Mouse (Mus musculus) MN1 (cell line): ENCODE data around the gene Grk2.

Experiments used
- DNase-seq: peaks from one replicate; pipeline ENCODE4 v3.0.0-alpha.2; 2016; ENCODE audit warnings: low spot score

Grk2 gene

DNA sequence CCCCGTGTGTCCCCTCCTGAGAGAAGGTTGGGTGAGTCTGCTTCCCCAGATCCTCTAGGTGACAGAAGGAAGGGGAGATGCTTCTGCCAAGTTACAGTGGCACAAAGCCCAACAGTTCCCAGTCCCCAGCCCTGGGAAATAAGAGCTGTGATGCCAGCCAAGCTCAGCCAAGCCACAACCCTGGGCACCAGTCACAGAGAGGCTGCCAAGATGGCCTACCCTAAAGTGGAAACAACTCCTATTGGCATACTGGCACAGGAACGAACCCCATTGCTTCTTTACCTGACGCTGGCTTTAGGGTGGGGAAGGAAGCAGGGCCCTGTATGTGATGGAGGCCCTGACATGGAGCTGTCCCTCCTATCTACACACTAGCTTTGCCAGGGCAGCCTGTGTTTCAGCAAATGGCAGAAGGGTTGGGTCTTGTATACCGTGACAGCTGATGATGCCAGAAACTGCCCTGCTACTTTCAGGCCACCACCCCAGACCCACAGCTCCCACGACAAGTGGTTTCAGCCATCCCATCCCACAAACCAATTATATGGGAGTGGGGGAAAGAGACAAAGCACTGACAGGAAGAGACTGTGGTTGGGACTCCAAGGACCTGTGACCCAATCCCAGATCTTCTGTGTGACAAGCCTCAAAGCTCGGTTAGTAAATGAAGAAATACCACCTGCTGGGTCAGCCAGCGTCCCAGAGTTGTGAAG is 2.9 kb downstream of the Grk2 start:
- no peak for DNase-seq

DNA sequence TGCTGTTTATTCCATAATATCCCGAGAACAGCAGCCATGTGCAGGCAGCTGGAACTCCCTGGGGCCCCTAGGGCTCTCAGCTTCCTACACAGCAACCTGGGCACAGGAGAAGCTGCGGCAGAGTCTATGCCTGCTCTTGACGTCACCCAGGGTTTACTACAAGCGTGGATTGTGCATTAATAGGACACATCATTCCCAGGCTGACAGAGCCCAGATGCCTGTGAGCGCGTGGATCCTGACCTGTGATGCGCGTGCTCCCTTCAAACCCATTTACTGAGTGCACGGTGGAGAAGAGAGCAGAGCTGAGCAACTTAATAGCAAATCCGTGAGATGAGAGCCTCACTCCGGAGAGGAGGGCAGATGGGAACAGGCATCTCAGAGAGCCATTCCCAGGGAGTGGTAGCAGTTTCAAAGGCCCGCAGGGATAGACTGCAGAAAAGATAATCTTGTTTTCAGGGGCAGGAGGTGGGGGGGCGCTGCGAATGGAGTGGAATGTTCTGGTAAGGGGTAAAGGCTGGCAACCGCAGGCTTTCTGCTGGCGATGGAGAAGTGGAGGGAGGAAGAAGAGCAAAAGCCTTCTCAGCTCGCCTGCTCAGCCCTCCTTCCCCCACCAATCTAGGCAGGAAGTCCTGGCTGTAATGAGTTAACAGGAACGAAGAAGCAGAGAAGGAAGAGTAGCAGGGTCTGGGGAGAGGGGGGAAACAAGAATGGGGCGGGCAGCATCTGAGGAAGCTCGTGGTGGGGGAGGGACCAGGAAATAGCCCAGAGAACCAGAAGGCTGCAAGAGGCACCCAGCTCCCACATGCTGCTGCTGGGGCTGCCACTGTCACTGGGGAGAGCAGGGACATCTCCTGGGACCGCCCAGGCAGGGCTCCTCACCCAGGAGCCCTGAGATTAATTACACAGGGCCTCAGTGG is 4.0 kb downstream of the Grk2 start:
- DNase-seq, result peak; percentile 66

DNA sequence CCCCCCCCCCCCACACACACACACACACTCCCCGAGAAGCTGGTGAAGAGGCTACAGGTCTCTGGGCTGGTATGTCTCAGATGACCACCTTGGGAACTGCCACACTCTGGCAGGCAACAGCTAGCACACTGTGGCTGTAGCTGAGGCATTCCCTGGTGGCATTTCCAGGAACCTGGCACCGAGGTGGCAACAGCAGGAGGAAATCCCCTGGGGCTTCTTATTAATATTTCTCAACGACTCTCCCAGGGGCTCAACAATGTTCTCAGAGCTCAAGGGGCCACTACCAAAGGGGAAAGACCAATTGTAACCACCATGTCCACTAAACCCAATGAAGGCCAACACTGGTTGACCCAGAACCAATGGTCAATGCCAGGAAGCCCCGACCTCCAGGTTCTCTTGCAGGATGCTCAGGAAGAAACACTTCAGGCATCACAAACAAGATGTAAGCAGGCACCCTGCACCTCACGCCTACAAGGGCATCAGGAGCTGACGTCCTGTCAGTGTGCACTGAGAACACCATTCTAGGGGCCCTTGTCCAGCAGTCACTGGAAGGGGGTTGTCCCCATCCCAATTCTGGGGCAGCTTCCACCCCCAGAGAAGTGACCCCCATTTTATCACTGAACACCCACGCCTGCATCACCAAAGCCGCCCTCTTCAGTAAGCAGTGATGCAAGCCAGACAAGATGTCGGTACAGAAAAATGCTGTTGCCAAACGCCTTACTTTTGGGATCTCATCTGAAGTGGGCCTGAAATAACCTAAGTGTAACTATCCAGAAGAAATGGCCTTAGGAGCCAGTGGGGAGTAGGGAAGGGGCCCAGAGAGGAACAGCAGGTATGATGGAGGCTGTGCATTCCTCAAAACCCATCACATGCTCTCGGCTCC is 4.9 kb downstream of the Grk2 start:
- DNase-seq, result no peak

DNA sequence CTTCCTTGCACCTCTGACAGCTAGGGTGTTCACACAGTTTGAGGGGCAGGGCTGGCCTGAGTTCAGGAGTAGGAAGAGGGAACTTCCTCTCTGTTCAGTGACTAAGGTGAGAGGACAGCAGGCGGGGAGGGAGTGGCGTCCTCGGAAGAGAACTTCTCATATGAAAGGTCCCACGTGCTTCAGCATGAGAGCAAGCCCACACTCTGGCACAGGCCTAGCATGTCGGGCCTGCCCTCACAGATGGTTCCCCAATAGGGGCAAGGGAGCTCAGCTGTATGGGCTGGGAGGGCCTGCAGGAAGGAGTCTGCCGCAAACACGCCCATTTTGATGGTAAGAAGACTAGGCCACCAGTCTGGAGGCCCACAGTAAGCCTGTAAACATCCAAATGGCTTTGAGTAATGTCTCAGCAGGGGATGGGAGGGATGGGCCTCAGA is 5.7 kb downstream of the Grk2 start:
- DNase-seq, result no peak

DNA sequence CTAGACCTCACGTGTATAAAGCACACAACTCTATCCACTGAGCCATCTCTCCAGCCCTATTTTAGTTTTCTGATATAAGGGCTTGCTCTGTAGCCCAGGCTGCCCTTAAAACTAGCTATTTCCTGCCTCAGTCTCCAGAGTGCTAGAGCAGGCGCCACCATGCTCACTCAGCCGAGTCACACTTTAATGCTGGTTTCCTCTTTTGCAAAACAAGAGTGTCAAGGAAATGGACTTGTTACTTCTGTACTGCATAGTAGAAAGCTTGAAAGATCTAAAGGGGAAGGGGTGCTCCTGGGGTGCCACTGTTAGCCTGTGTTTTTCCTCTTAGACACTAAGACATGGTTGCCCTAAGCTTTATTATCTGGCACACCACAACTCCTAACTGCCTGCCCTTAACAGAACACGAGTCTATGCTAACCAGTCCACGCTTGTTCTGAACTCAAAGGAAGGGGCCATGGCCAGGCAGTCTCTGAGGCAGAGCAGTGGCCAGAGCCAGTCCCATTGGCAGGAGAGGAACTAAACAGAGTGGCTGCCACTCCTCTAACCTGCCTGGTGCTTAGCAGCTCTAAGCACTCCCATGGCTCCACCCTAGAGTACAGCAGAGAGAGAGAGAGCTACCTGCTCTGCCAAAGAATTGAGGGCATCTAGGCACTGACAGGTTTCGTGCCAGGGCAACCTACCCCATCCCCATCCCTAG is 6.3 kb downstream of the Grk2 start:
- DNase-seq, result no peak

DNA sequence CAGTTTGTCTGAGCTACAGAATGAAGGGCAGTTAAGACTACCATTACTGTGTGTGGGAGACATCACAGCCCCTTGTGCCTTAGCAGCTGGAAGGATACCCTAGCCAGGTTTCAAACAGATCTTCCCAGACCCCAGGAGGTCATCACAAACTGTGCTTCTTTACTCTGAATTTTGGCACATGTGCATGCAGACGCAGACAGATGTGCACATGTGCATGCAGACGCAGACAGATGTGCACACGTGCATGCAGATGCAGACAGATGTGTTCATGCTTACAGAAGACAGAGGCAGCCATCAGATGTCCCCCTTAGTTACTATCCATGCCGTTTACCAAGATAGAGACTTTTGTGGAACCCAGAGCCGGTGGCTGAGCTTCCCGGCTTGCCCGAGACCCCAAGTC is 6.9 kb downstream of the Grk2 start:
- no peak for DNase-seq

DNA sequence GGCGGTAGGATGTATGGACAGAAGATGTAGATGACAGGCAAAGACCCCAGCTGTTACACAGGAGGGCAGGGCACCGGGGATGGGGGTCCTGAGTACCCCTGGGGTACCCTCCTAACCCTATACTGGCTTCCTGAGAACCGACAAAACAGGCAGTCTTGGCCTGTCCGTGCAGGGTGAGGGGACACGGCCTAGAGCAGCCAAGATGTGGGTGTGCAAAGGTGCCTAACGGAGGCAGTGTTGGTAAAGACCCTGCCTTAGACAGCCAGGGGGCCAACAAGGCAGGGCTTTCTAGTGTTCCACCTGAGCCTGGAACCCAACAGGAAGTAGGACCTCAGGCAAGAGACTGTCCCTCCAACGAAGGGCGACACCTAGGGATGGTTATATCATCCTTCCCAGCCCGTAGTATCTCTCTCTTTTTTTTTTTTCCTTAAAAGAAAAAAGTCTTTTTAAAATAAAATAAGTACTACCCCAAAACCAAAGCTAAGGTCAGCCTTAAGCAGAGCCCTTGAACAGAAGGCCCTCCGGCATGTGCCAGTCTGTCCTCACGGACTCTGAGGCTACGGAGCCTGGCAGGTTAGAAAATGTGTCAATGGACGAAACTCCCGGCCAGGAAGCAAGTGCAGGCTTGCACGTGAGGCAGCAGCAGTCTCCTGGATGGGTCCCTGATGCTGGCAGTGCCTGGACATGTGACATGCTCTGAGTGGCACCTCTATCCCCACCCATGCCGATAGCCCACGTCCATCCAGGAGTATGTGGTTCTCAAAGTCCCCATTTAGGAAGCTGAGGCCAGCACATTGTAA is 7.5 kb downstream of the Grk2 start:
- no peak for DNase-seq

DNA sequence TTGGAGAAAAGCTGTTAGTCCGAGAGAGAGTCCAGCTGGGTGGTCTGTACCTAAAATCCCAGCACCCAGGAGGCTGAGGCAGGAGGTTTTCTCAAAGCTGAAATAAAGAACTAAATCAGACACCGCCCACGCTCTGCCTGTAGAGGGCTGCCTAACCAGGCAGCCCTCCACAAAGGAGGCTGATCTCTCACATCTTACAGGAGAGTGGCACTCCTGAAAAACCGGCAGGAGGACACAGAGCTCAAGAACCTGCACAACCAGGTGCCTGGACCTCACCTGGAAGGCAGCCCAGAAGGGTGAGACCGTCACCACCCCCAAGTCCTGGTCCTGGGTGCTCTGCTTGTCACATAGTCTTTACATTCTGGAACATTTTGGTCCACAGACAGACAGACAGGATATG is 8.2 kb downstream of the Grk2 start:
- no peak for DNase-seq

DNA sequence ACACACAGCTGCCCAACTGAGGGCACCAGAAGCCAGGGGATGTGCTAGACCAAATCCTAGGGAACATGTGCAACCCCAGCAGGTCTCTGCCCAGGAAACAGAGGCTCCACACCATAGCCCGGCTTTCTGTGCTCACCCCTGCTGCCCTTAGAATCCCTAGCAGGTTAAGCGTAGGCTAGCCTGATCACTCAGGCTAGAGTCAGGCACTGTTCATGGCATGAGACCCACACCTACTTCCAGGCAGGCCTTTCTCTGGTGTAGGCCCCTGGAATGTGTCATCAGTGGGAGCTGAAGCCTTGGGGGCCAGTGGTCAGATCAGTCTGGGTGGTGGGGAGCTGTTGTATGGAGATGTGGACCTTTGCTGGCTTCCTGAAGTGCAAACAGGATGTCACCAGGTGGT is 9.4 kb downstream of the Grk2 start:
- no peak for DNase-seq

DNA sequence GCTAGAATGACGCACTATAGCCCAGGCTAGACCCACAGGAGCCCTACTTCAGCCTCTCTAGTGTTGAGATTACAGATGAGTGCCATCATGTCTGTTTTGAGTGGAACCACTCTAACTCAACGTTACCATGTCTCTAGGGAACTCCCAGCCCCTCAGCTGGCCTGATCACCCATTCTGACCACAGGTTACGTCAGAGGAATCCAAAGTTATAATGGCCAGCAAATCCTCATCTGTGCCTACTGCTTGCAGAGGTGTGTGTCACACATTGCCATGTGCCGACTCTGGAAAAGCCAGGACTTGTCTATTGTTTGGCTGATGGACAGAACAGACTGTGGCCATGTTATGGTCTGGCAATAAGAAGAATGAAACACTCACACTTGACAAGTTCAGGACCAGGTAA is 10.6 kb downstream of the Grk2 start:
- DNase-seq, result no peak

DNA sequence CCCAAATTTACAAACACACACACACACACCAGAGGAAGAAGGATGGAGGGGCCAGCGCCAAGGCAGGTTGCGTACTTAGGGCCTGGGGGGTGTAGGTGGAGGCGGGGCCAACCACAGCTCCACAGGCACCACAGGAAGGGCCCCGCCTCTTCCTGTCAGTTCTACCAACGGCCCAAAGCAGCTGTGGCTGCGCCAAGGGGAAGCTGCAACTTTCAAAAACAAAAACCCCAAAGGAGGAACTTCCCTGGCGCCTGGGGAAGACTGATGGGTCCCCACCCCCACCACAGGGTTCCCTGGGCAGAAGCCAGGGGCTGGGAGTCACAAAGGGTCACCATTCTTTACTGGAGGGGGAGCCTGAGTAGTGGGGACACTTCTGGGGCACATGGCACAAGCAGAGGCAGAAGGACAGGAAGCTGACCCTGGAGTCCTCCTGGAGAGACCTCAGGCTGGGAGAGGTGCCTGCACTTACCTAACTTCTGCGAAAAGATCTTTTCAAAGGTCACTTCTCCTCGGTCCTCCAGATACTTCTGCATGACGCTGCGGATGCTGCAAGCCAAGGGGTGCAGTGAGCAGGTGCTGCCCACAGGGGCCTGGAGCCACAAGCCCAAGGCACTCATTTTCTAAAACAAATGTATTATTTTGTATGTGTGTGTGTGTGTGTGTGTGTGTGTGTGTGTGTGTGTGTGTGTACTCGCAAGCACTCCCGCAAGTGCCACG is 11.5 kb downstream of the Grk2 start:
- DNase-seq, result no peak

DNA sequence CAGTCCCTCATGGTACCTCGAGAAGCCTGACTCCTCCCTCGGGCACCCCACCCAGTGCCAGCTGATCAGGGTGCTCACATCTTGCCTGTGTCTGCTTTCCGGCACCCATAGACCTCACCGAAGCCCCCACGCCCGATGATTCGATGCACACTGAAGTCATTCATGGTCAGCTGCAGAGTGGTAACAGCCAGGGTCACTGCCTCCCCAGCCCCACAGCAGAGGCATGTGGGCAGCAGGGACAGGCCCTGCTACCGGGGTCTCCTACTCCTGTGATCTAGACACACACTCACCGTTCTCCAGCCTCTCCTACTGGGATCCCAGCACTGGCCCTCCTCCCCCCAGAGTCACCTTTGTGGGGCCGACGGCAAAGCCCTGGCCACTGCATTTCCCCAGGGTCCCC is 14.9 kb downstream of the Grk2 start:
- no peak for DNase-seq

DNA sequence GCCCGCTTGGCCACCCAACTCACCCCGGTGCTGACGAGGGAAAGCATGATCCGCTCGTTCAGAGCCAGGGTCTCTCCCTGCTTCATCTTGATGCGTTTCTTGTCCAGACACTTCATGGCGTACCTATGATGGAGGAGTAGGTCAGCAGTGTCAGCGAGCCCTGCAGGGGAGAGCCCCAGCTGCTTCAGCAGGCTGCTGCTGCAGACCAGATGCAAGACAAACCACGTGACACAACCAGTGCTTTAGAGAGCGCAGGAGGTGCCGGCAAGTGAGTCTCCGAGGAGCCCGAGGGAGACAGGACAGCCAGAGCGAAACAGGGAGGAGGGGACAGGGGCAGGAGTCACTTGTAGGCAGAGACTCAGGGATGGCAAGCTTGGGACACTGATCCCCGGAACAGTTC is 15.3 kb downstream of the Grk2 start:
- DNase-seq, result no peak

DNA sequence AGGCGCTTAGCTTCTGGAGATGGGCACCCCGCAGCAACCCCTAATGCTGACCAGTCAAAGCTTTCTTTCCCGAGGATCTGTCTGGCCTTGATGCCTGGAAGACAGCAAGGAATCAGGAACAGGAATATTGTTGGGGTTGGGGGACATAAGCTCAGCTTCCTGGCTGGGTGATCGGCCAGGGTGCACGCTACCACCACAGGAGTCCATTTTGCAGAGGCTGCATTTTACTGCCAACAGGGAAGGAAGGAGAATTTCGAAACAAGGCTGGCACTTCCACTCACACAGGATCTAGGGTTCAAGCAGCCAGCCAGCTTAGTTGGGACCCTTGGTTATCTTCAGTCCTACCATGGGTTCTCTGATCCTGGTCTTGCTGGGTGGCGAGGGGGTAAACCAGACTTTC is 22.4 kb downstream of the Grk2 start:
- no peak for DNase-seq

DNA sequence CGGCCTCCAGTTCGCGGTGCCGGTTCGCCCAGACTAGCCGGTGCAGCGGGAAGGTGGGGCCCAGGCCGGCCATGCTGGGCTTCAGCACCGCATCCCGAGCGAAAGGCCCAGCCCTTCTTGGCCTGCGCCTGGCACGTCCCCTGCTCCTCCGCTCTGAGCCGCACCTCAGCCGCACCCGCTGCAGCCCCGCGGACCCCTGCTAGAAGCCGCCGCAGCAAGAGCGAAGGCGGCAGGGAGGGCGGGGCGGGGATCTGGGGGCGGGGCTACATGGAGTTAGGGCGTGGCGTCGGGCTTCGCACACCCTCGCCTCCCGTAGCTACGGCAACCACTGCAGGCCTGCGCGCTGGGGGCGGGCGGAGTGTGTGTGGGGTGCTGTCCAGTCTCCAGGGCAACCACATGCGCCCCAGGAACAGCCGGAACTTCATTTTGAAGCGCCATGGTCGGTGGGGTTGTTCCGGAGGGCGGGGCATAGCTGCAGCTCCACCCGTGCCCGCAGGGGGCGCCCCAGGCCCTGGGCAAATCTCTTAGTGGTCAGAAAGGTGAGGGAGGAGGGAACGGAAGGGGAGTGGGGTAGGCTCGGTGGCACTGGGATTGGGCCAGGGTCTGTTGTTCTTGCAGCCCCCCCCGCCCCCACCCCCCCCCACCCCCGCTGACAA is 23.0 kb downstream of the Grk2 start, which contains the start of gene Ankrd13d:
Gene Ankrd13d (minus strand): TSS at position 240 of the 656 bp plus-strand sequence.
- peak; percentile 83 for DNase-seq

DNA sequence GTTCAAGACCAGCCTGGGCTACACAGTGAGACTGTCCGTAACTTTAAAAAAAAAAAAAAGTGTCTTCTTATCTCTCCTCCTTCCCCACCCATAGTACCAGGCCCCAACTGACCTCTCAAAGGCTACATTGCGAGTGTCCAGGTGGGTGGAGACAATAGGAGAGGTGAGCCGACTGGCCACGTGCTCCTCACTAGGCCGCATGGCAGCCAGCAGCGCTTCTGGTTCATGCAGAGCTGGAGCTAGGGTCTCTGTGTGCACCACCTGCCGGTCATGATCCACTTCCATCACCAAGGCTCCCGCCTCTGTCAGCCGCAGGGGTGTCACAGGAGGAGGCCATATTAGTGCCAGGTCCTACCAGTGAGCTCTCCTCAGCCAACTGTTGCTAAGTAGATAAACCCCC is 25.6 kb downstream of the Grk2 start:
- no peak for DNase-seq

DNA sequence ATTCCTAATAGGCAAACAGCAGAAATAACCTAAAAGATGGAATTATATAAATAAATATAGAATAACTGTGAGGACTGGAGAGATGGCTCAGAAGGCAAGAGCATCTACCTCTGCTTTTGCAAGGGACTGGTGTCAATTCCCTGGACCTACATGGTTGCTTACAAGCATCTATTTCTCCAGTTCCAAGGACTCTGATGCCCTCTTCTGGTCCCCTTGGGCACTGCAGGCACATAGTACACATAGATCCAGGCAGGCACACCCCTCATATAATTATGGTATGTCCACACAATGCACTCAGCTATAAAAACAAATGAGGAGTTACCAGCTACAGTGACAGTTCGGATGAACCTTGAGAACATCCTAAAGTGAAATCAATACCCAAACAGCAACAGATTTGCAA is 26.5 kb downstream of the Grk2 start:
- DNase-seq, result no peak

DNA sequence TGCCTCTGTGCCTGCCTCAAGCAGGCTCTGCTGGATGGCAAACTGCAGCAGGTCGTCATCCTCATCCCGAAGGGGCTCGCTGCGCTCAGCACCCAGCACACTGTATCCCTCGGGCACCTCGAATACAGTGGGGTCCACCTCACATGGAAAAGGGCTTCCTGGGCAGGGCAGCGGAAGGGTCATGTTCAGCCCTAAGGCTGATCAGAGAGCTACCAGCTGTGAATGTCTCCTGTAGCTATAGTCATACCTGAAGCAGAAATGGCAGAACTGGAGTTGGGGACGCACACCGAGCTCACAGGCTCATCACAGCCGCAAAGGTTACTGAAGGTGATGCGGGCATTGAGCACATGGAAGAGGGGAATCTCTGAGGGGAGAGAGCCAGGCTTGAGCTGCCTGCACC is 35.0 kb downstream of the Grk2 start:
- no peak for DNase-seq

DNA sequence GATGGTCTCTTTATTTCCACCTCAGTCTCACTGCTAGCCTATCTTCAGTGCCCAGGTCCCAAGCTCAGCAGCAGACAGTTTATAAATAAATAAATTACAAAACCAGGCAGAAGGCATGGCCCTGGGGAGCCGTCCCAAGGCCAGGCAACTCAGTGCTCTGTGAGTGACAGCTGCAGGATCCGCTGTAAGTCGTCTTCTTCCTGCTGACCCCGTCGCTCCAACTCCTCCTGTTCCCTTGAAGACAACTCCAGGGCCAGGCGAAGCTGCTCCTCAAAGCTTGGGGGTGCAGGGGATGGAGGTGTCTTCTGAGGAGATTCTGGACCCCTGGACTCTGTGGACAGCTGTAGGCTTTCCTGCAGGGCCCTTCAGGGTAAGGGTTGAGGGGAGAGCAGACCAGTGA is 35.8 kb downstream of the Grk2 start:
- DNase-seq, result no peak
